Mouse (Mus musculus) layer of hippocampus, adult 18-20 months (tissue): ENCODE data around the gene Cfap161. TPM values are rescaled to one million over a fixed set of nuclear protein-coding genes. Genes with fewer than 3 reads are reported as not detected.
A peak's percentile ranks its signal among the peaks of the same experiment; 100 is the strongest.

Experiments
- DNase-seq, 2 experiments: peaks; one replicate each; pipeline ENCODE4 v3.0.0; 2022; ENCODE audit warnings: low spot score in 2 of 2
- total RNA-seq, 2 experiments: library from RNA; stranded (reverse); gene quantifications; 2 replicates each; pipeline ENCODE4 v1.2.3; 2021

Gene Cfap161
- total RNA-seq, 2 experiments from 2014 or later = 1.7 to 2.2 TPM

DNA sequence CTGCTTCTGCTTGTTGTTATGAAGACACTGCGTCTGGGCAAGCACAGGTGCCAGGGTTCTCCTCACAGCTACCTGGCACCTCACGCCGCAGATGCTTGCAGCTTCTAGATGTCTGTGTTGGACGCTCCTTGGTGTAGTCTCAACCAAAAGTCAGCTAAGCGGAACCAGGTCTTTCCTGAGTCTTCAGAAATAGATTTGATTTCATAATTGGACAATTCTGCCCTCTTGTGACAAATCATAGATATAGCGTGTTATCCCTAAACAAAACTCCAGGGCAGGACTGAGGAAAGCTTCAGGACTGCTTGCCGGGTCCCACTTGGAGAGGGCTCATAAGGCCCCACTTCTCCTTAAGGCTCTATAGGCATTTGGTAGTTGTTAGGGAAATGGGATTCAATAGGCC lies 7.8 kb upstream of the Cfap161 start:
- DNase-seq = peak in 1 of 2 experiments; percentile 46

DNA sequence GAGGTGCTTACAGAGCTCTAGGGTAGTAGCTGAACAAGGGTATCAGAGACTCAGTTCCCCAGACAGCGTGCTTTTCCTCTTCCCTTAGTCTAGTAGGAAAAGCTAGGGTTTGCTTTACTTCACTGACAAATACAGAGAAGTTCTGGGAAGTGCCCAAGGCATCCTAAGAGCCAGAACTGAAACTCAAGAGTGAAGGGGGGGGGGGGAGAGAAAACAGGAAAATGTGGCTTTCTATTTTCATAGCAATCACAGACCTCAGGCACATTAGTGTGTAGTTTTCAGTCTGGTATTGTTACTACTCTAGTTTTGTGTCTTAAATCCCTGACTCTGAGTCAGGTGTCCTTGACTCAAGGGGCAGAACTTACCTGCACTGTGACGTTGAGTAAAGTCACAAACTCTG lies 7.3 kb upstream of the Cfap161 start:
- no peak for DNase-seq

DNA sequence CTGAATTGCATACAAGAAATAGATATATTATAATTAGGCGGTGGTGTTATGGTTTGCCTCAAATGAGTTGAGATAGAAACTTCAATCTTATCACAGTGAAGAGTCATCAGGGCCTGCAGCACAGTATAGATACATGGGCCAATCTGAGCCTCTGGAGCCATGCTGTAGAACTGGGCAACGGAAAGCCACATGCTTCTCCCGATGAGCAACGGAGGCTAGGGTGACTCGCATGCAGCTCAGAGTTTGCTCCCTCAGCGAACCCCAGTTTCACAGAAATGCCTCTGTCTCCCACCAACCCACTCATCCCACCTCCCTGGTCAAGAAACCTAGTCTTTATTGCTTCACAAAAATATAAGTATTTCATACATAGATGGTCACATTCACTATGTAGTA lies 6.8 kb upstream of the Cfap161 start:
- DNase-seq = no peak

DNA sequence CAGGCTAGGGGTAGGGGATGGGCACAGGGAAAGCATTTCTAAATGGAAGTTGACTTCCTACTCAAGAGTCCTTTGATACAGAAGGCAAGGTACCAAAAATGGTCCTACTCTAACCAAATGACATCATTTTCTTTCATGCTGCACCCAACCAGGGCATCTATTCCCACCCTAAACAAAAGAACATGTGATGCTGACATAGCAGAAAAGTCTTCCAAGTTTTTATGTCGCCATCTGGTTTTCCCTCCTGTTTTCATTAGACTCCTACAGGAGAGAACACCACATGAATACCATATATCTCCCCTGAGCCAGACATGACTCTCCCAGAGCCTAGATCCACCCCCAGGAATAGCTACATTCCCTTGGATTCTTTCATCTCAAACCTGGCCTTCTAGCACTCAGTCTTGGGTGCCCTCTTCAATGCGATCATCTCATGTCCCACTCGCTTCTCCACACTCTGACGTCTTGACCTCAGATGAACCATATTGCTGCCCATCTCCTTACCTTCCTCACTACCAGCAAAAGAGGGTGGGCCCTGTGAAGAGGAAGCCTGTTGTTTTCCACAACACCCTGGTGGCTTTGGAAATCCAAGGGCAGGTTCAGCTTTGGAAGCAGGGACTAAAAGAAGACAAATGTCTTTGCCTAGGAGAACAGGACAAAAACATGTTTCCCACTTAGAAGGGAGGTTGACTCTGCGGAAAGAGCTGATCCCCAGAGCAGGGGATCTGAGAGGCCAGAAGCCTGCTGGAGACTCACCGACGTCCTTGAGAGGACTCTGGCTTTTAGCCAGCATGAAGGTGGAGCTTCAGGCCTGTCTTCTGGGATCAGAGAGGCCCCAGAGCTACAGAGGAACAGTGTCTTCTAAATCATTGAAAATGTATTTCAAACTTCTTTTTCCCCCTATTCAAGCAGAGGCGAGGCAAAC lies 6.1 kb upstream of the Cfap161 start:
- peak; percentile 45 to 72 for DNase-seq

DNA sequence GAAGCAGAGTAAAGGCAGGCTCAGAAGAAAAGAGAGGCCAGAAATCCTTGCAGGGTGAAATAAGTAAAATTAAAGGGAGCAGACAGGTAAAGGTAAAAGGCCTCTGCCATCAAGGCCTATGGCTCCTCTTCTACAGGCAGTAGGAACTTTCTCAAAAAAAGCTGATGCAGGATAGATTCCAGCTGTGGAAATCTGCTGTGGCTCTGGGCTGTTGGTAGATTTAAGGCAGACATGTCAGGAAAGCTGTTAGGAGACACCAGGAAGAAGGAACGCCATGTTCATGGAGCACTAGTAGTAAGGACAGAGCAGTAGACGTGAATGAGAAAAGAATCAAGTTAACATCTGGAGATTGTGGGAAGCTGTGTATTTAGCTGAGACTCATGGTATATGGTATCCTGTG lies 5.4 kb upstream of the Cfap161 start:
- DNase-seq = no peak

DNA sequence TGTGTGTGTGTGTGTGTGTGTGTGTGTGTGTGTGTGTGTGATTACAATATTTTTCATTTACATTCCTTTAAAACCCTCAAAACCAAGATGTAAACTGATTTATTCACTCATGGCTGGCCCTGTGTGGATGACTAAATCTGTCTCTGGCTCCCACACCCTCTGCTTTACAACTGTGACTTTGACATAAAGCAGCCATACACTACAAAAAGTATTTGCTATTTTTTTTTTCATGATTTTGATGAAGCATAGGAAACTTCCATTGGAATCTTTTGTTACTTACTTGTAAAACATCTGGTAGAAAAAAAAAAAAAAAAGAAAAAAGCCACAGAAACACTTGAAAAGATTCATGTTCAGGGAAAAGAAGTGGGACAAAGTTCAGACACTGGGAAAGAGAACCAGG lies 3.3 kb upstream of the Cfap161 start:
- no peak for DNase-seq

DNA sequence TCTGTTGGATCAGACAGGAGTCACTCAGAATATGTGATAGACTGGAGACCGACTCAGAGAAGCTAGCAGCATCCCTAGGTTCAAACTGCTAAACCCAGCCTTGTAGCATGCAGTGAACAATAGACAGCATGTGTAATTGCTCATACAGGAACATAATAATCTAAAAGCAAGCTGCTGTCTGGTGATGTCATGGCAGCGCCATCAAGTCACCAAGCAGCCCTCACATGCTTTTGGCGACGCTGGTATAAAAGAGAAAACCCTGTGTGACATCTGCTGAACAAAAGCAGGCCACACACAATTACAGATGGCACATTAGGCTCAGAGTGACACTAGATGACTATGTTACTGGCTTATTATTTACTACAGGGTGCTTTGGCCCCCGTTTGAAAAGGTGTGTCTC lies 1.5 kb upstream of the Cfap161 start:
- peak in 1 of 2 experiments; percentile 55 for DNase-seq

DNA sequence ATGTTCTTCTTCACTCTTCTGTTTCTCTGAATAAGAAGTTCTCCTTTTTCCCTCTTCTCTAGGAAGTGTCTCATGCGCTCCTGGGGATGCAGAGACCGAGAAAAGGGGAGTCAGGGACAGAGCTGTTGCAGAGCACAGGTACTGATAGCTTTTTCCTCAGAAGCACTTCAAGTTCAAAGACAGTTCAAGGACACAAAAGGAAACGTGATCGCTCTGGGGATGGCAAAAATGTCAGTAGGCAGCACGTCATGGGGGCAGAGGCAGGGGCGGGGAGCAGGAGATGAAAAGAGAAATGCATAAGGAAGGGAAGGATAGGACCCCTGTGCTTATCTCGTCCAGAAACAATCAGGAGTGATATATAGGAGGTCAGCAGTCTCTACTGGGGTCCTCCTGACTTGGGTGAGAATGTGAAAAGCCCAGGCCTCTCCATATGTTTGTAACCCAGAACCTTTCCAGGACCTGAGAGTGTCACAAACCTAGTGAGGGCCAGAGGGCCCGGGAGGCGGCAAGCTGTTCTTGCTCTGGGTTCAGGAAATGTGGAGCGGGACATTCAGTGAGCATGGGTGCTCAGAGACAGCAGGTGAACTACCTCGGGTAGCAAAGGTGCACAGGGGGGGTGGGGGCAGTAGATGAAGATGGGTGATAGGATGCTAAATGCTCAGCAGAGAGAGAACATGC lies 535 bp downstream of the Cfap161 start:
- DNase-seq = no peak

DNA sequence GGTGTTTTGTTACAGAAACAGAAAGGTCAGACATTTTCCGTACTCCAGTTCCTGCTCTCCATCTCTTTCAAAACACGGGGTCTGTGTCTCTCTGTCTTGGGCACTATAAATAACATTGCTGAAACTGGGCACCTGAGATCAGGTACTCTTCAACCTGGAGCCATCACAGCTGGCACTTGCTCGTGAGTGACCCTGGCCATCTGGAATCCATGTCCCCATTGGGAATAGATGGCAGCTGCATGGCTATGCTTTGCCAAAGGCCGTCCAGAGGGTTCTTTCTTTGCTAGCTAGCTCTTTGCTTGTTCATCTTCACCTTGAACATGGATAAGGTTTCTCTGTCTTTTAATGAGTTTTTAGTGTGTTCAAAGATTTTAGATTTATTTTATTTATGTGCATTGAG lies 13.8 kb downstream of the Cfap161 start:
- no peak for DNase-seq

DNA sequence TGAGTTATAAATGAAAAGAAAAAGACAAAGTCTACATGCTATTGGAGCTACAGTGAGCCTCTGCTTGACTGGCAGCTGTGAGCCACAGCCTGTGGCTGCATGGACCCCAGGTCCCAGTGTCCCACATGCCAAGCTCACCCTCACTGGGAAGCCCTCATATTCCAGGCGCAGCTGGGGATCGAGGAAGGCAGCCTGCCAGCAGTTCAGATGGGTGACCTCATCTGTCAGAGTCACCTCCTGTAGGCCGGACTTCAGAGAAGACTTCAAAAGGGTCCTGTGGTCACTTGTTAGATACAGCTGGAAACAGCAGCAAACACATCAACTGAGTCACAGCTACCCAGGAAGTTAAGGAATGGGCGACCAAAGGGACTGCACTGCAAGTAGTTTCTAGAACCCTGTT lies 14.7 kb downstream of the Cfap161 start:
- DNase-seq = no peak

DNA sequence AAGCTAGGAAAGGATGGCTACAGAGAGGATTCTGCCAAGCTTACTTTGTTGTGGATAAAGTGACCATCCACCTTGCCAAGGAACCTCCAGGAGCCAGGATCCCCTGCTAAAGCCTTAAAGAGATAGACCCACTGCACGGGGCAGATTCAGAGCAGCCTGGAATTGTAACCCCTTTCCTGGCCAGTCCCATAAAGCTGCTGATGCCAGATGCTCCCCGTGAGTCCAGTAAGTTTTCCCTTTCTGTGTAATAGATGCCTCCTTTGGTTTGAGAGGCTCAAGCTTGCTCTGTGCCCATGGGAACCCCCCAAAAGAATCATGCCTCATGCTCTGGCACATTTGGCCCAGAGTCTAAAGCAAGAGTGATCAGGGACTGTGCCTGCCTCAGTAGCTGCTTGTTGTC lies 15.7 kb downstream of the Cfap161 start:
- DNase-seq = no peak

DNA sequence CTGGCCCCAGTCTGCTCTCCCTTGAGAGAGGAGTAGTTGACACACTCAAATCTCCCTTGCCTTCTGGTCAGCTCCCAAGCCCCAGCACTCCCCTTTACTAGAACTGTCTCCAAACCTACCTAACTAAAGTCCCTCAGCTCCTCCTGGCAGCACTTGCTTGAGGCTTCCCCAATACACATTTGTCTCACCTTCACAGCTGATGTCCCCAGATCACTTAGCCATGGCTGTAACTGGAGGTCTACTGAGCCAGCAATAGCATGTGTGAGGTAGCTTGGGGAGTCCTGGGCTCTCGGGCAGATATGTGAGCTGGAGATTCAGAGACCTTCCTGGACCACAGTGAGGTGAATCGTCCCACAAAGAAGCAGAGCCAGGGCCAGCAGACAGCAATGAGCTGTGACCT lies 16.2 kb downstream of the Cfap161 start:
- DNase-seq = no peak

DNA sequence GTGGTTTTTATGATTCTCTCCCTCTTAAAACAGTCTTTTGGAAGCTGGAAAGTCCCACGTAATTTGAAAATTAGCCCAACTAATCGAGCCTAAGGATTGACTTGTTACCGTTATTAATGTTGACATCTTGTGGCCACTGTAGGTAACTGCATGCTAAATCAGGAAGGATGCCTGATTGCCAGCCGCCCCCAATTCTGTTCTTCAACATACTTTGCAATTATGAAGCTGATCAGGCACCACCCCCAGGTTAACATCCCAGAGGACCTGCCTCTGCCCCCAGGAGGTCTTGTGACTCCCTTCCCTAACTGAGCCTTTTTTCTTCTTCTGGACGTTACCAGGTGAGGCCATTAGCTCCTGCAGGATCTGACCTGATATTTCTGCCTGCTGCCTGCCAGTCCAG lies 20.0 kb downstream of the Cfap161 start:
- DNase-seq = peak; percentile 28 to 71

DNA sequence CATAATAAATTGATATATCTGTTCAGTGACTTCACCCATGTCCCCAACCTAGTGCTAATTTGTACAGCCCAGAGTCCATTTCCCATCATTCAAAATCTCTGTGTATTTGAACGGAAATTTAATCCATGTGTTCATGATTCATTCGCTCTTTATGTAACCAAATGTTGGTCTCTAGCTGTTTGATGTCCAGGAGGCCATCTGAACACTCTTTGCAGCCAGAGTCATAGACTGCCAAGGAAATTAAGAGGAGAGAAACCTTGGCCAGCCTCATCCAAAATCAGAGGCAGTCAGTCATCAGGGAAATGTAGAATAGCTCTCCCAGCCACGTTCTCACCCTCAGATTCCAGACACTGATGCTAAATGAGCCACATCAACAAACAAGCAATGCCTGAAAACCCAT lies 31.0 kb downstream of the Cfap161 start:
- no peak for DNase-seq

DNA sequence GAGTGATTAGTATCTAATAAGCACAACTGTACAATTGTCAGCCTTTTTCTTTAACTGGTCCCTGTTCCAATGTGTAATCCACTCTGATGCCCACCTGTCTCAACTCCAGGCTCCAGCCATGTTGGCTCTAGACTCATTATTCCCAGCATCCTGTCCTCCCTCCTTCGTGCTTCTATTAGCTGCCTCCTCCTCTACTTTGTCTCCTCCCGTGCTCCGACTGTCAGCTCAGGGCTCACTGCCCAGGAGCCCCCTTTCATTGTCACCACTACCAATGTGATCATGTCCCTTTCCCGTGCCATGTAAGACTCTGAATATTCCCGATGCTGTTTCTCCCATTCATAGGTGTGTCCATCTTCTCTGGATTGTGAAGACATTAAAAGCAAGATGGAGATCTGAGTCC lies 32.3 kb downstream of the Cfap161 start:
- no peak for DNase-seq

DNA sequence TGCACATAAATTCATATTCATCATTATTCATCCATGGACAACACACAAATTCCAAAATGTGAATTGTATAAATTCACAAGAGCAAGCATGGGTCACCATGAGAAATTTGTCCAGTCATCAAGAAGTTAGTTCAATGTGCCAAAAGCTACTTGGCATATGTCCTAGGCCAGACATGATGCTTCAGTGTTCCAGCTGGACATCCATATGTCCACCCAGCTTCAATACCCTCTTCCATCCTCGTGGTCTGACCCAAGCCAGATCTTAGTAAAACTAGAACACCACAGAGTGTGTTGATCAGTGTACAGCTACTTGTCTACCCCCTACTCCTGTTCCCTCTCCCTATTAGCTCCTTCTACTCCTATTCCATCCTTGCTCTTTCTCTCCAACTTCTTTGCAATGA lies 43.6 kb downstream of the Cfap161 start:
- no peak for DNase-seq

DNA sequence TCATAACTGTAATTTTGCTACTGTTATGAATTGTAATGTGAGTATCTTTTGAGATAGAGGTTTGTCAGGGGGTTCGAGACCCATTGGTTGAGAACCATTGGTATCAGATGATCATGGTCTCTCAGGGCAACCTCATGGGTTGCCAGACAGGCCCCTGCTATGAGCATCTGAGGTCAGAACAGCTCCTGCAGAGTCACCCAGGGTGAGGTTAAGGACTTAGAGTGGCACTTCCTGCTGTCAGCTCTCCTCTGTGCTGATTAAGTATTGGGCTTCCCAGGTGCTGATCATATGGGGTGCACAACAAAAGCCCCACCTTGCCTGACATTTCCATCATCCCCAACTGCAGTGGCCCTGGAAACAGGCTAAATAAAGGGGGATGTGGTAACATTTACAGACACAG lies 46.3 kb downstream of the Cfap161 start:
- no peak for DNase-seq

DNA sequence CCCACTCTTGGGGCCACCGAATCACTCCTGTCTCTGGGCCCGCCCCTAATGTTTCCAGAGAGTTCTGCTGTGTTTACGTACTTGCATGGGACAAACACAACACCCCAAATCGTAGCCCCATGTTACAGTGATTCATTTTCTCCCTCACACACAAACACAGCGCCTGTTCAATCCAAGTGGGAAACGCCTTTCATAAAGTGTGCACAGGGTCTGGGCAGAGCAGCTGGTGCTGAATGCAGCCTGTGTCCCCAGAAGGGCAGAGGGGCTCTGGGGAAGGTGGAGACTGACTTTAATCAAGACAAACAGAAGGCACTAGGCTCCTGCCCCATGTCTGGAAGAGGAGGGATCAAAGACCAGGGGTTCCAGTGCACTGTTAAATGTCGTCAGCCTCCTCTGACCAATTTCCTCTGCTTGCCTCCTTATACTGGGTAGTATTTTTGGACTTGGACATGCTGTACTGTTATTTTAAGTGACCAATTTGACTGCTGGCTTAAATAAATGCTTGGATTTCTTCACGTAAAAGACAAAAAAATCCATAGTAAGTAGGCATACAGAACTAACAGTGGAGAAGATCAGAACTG lies 48.5 kb downstream of the Cfap161 start:
- no peak for DNase-seq

DNA sequence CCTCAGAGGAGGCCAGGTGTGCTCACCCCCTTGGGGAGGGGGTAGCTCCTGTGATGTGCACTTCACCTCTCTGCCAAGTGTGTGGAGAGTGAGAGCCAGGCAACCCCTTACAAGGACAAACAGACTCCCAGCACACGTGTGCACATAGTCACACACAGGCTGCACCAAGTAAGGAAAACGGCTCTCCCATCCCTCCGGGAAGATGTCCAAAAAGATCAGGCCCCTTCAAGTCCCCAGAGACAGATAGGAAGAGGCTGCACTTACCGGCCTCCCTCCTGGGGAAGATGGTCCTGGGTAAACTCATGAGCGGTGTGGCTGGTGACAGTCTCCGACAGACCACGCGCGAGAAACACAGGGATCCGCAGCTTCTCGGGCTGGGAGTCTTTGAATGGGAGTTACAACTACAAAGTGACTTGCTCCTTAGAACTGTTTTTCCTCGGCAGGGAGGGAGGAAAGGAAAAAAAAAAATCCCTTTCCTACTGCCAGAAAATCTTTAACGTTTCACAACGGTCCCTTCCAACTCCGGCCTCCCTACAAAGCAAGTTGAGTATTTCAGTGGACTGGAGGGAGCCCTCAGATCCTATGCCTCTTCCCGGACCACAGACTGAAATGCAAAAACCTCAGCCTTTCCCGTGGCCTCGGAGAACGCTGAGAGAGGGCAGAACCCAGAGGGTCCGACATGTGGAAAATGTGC lies 49.1 kb downstream of the Cfap161 start, which contains the start of gene Il16:
Il16 (minus strand) TSS at position 314 of the 694 bp plus-strand sequence.
- no peak for DNase-seq

DNA sequence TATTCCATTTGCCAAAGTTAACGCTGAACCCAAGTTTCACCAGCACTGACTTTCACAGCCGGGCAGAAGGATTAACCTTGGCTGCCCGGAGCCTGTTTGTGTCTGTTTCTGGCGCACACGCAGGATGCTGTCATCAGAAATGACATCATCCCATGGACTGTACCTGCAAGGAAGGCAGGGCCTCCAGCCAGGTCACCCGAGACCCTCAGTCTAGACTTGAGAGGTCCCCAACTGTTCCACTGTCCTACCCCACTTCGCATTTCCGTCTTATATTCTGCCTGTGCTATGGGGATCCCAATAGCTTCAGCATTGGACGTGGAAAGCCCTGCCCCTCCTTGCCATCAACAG lies 49.6 kb downstream of the Cfap161 start:
- no peak for DNase-seq

DNA sequence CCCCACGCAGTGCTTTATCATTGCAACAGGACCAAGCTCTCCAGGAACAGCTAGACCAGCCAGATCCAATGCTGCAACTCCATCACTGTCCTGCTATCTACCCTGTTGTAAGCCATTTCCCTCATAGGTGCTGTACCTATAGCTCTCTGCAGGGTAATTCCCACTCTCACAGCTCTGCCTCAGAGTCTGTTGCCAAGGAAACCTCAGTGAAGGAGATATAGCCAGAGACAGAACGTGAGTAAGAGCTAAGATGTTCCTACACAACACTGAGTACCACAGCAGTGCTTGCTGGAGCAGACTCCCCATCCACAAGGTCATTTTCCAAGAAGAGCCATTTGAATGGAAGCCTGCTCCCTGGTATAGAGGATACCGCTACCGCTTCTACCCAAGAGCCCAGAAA lies 50.4 kb downstream of the Cfap161 start:
- DNase-seq = no peak

DNA sequence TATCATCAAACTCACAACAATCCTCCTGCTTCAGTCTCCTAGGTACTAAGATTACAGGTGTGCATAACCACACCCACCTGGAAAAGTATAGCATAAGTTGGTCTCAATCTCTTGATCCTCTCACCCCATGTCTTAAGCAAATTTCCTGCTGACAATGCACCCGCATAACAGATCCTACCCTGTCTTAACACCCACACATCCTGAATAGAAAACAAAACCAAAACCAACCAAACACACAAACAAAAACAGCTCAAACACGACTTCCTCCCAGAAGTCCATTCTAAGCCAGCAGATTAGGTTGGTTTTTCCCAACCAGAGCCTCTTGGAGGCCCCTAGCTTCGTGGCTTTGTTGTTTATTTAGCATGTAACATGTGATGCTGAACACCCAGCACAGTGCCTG lies 52.0 kb downstream of the Cfap161 start:
- no peak for DNase-seq
